Mouse (Mus musculus): ENCODE measurements around the gene Hspb1.

- no peak for TF ChIP-seq CTCF (conservative IDR thresholded peaks at IDR 0.05; ENCODE audit: low read length)
- no peak for TF ChIP-seq POU5F1 (IDR thresholded peaks at IDR 0.05; ENCODE audit: borderline replicate concordance, low read length)
Observed at GRCm38 (mm10) chr5:135841651-135842050, 46.1 kb upstream of the Hspb1 start.
